Mouse (Mus musculus) neural tube, embryonic 12.5 days (tissue): ENCODE results near the gene Adprh. TPM values are rescaled to one million over a fixed set of nuclear protein-coding genes. Genes with fewer than 3 reads are reported as not detected.

Source experiments
- ATAC-seq: fragments of 200-750 bp; cut with Nextera tagmentation; 2 replicates; pipeline ENCODE4 v1.8.0; 2017; ENCODE audit warnings: low read depth, mild to moderate bottlenecking, moderate TSS enrichment, moderate library complexity; ENCODE audit not compliant: low FRiP score
- H3K27ac ChIP-seq: fragments of 300-500 bp; sonication (generic); 2 replicates; pipeline ENCODE4 v1.5.1; 2016
- H3K27me3 ChIP-seq: fragments of 300-500 bp; sonication (generic); replicated peaks from 2 replicates; pipeline ENCODE4 v1.6.1; 2016; ENCODE audit warnings: mild to moderate bottlenecking
- H3K36me3 ChIP-seq: fragments of 300-500 bp; sonication (generic); 2 replicates; pipeline ENCODE4 v1.6.1; 2016; ENCODE audit warnings: mild to moderate bottlenecking
- H3K4me1 ChIP-seq: fragments of 300-500 bp; sonication (generic); 2 replicates; pipeline ENCODE4 v1.6.1; 2016
- H3K4me2 ChIP-seq: fragments of 300-500 bp; sonication (generic); replicated peaks from 2 replicates; pipeline ENCODE4 v1.6.1; 2016; ENCODE audit warnings: mild to moderate bottlenecking
- H3K4me3 ChIP-seq: fragments of 300-500 bp; sonication (generic); 2 replicates; pipeline ENCODE4 v1.5.1; 2016
- H3K9ac ChIP-seq: fragments of 300-500 bp; sonication (generic); 2 replicates; pipeline ENCODE4 v1.6.1; 2016; ENCODE audit warnings: mild to moderate bottlenecking
- H3K9me3 ChIP-seq: fragments of 300-500 bp; sonication (generic); 2 replicates; pipeline ENCODE4 v1.6.1; 2016; ENCODE audit warnings: mild to moderate bottlenecking
- WGBS: fragments of 180-500 bp; shearing (Covaris S2); methylation state at CpG from one replicate; pipeline ENCODE4 v1.1.7; 2016; 5-methylcytosine and 5-hydroxymethylcytosine counted together
- polyA plus RNA-seq: library from polyadenylated mRNA; unstranded; fragments of >200 nt; fragmentation: Nextera tagmentation; extraction: Ambion mirVana; gene quantifications from 2 replicates; pipeline ENCODE4 v1.2.1, GENCODE M21; 2016

The Adprh gene
- polyA plus RNA-seq, 1 experiment from 2014 or later, result 150 TPM

GRCm38 (mm10) chr16:38399076-38399475 is 53.4 kb downstream of the Adprh start:
- Histone ChIP-seq H3K36me3 (no peaks in the 10 kb centered on the region), H3K9me3 (no peaks in the 10 kb centered on the region), H3K9ac (no peak overlapping the region), H3K4me3 (no peak overlapping the region), H3K4me2 (peak overlapping the region; percentile 52), H3K27ac (no peak overlapping the region), H3K27me3 (no peaks in the 10 kb centered on the region), H3K4me1 (peaks cover 7% of the 10 kb centered on the region)
- 73% methylated on average over 3 of the region's 3 CpGs for WGBS
- ATAC-seq, result 0 out of 2 replicates have a peak, but pooled peaks have one; percentile 25

GRCm38 (mm10) chr16:38398266-38398665 is 54.2 kb downstream of the Adprh start:
- no peak overlapping the region for H3K4me2 ChIP-seq
- ATAC-seq, result no peak
- no peak overlapping the region for H3K27ac ChIP-seq
- no peak overlapping the region for H3K4me3 ChIP-seq
- peaks cover 7% of the 10 kb centered on the region for H3K4me1 ChIP-seq
- H3K27me3 ChIP-seq, result no peaks in the 10 kb centered on the region
- 92% methylated on average over 6 of the region's 6 CpGs for WGBS
- H3K36me3 ChIP-seq, result no peaks in the 10 kb centered on the region
- no peak overlapping the region for H3K9ac ChIP-seq
- no peaks in the 10 kb centered on the region for H3K9me3 ChIP-seq

DNA sequence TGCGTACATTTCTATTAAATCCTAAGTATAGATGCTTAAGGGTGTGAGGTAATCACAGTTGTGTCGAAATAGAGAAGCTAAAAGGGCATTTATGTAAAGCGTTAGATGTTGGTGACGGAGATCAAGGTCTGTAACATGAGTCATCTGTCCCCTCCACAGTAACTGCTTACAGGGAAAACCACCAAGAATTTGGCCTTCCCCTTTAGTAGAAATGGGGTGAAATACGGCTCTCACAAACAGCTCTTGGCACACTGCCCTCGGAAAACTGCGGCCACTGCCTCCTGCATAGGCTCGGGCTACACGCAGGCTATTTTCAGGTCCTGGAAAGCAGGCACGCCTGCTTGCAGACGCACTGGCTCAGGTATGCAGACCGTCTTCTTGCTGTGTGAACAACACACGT is 56.3 kb downstream of the Adprh start:
- Histone ChIP-seq H3K9me3 (no peaks in the 10 kb centered on the region), H3K4me3 (no peak overlapping the region), H3K4me1 (peaks cover 7% of the 10 kb centered on the region), H3K27me3 (no peaks in the 10 kb centered on the region), H3K27ac (no peak overlapping the region), H3K36me3 (no peaks in the 10 kb centered on the region), H3K9ac (no peak overlapping the region), H3K4me2 (no peak overlapping the region)
- no peak for ATAC-seq
- WGBS, result 85% methylated on average over 13 of the region's 13 CpGs

GRCm38 (mm10) chr16:38395060-38395730 is 57.3 kb downstream of the Adprh start:
- no peak overlapping the region for H3K27ac ChIP-seq
- no peak for ATAC-seq
- H3K36me3 ChIP-seq, result no peaks in the 10 kb centered on the region
- no peak overlapping the region for H3K4me2 ChIP-seq
- H3K9ac ChIP-seq, result no peak overlapping the region
- H3K4me3 ChIP-seq, result no peak overlapping the region
- no peaks in the 10 kb centered on the region for H3K27me3 ChIP-seq
- peaks cover 7% of the 10 kb centered on the region for H3K4me1 ChIP-seq
- no peaks in the 10 kb centered on the region for H3K9me3 ChIP-seq
- 75% methylated on average over 6 of the region's 6 CpGs for WGBS

DNA sequence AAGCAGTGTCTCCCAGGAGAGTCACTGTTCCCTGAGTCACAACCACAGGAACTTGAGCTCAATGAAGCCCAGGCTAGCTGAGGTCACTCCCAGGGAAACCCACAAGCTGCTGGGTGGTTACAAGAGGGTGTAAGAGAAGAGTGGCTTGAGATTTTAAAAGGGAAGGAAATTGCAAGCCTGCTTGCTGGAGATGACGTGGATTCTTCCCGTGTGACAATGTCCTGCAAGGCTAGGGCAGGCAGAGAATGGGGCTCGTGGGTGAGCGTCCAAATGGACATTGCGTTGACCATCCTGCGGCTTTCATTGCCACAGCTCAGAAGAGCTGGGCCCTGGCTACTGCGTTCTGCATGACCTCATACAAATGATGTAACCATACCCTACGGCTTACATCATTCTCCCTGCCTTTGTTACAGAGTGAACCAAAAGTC is 58.3 kb downstream of the Adprh start:
- Histone ChIP-seq H3K36me3 (no peaks in the 10 kb centered on the region), H3K9me3 (no peaks in the 10 kb centered on the region), H3K27ac (no peak overlapping the region), H3K4me2 (no peak overlapping the region), H3K4me3 (no peak overlapping the region), H3K4me1 (peaks cover 1% of the 10 kb centered on the region; the same call in 1 of the 2 replicates), H3K27me3 (no peaks in the 10 kb centered on the region), H3K9ac (no peak overlapping the region)
- 91% methylated on average over 8 of the region's 8 CpGs for WGBS
- ATAC-seq, result no peak

Other genes starting within 250 kb of the Adprh start
- not detected in 2 replicates for gene Nr1i2, start 157.9 kb downstream of the Adprh start, polyA plus RNA-seq
- gene Maats1, start 110.6 kb downstream of the Adprh start, polyA plus RNA-seq, result 0.22 and 0.25 TPM in 2 replicates
- 127 and 128 TPM in 2 replicates for gene Cox17, start 105.7 kb downstream of the Adprh start, polyA plus RNA-seq
- gene Gm21987, start 105.7 kb downstream of the Adprh start, polyA plus RNA-seq, result not detected in 2 replicates
- 0.61 and 0.94 TPM in 2 replicates for gene Popdc2, start 90.5 kb downstream of the Adprh start, polyA plus RNA-seq
- gene Pla1a, start 19.6 kb downstream of the Adprh start, polyA plus RNA-seq, result 0.28 and 0.42 TPM in 2 replicates
- 0.46 and 0.87 TPM in 2 replicates for gene Cd80, start 2.9 kb upstream of the Adprh start, polyA plus RNA-seq
- gene Timmdc1, start 70.0 kb upstream of the Adprh start, polyA plus RNA-seq, result 31.6 and 38.3 TPM in 2 replicates
- 70.2 and 72.9 TPM in 2 replicates for gene Poglut1, start 97.6 kb upstream of the Adprh start, polyA plus RNA-seq
- 67.1 and 68.6 TPM in 2 replicates for gene Tmem39a, start 106.0 kb upstream of the Adprh start, polyA plus RNA-seq